ENCODE assay signal across 17 mouse cellular contexts in the genomic region with DNA sequence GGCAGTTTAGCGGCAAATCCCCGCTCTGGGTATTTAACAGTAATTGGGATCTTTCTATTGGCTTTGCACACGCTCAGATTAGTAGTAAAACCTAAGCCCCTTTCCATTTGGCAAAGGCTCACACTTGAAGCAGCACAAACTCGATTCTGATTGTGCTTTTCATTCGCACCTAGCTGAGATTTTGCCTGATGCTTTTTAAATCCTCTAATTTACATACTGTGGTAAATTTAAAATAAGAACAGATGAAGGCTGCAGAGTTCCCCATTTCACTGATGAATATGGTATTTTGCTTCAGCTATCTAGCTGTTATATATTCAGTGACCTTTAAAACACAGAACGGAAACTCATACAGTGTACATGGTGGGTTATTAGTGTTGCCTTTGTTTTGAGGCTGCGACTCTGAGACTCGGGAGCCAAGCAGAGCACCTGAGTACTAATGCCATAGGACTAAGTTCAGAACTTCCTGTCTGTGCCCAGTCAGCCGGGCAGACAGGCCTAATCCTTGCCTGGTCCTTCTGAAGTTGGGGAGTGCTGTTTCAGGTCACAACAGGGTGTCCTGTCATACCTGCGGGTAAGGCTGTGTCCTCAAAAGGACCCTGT.
DNase-seq lines count a peak whose midpoint lies in the region; ATAC-seq and TF ChIP-seq lines count a peak whose summit lies in the region.
"Had no signal": no experiment of that assay in that cellular context is flagged by ENCODE, and none has a peak within 500 bp of the region (broad histone marks: within the 10 kb centered on the region; RNA-seq: fewer than 3 reads in every experiment).

No protein-coding gene starts in this region.

- no peak for TF ChIP-seq CTCF in left cerebral cortex, adult 2 months (IDR thresholded peaks at IDR 0.05)

- intact Hi-C loops in left cerebral cortex, adult 2 months (cut with DNase I) = loop anchor here (1.0 to 5.0 kb wide), 4 partner anchors 34 to 99 kb away; no protein-coding TSS in a partner anchor
- intact Hi-C loops in left cerebral cortex, postnatal 4 days (cut with DNase I) = no loop called here

- H3K4me3 ChIP-seq in left cerebral cortex, adult 2 months = no peak overlapping the region
- H3K4me3 ChIP-seq: embryonic facial prominence, embryonic 10.5 days; erythroblast, embryonic 14.5 days; heart, embryonic 15.5 days had no signal

- ATAC-seq in CD4-positive, CD25-positive, alpha-beta regulatory T cell, adult 4 months = peak; percentile 85
- ATAC-seq in neutrophil, adult 5-6 weeks (ENCODE audit: extremely low read depth, insufficient number of reproducible peaks, low FRiP score, poor library complexity, severe bottlenecking) = peak; percentile 40

- H3K27ac ChIP-seq in left cerebral cortex, adult 2 months = peak overlapping the region; percentile 80
- H3K27ac ChIP-seq: embryonic facial prominence, embryonic 10.5 days; heart, embryonic 15.5 days had no signal

- DNase-seq in left cerebral cortex, adult 2 months (ENCODE audit: extremely low spot score in 1 of 2, low spot score in 2 of 2) = no peak
- no peak for DNase-seq in left cerebral cortex, postnatal 4 days
- DNase-seq in brain, adult 2 months (ENCODE audit: low read depth, low spot score) = peak; percentile 69
- DNase-seq in gastrocnemius, adult 18-20 months (ENCODE audit: low spot score) = no peak
- DNase-seq in right cerebral cortex, postnatal 10 days (ENCODE audit: low spot score in 2 of 2) = no peak
- DNase-seq: adrenal gland, postnatal 36 days; cerebellum, postnatal 36 days; kidney, adult 8-10 months; kidney, postnatal 36 days; layer of hippocampus, postnatal 36 days; lung, adult 18-20 months; thymus, postnatal 36 days had no signal
